Mouse (Mus musculus): ENCODE measurements around the gene Serinc5. TPM values are rescaled to one million over a fixed set of nuclear protein-coding genes. Genes with fewer than 3 reads are reported as not detected.

The Serinc5 gene
- polyA plus RNA-seq, 1 experiment from 2014 or later, result 7.0 TPM

DNA sequence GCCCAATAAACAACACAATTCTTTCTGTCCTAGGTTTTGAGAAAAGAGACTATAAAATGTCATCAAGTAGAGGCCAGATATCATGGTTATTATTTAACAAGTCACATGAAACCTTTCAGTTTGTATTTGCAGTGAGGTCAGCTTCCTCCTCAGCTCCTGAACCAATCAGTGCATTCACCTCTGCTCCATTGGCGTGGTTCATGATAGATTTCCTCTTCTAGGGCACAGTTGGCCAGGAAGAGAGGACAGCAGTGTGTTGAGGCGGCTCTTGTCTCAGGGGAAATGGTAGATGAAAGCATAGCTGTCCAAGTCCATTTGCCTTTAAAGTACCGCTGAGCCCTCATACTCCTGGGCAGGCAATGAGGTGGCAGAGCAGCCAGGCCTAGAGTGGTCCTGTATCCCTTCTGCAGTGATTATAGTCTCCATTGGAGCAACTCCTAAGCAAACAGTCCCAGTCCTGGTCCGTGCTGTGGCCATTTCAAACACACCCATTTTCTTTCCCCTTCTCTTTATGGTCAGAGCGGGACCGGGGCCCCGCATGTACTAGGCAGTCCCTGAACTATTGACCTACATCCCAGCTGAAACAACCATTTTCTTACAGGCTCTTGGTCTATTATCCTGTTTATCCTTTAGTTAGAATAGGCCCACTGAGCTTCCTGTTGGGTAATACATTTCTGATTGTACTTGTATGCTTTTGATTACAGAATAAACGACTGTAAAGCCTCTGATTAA is 51.8 kb downstream of the Serinc5 start:
- no peak for DNase-seq (ENCODE audit: low spot score)
- Histone ChIP-seq H3K27me3 (ENCODE audit: control insufficient read depth, insufficient read depth, low read length) (no peaks in the 10 kb centered on the region), H3K36me3 (ENCODE audit: control insufficient read depth, insufficient read depth, low read length) (0 out of 2 replicates have a peak, but pooled peaks cover 2% of the 10 kb centered on the region), H3K9me3 (ENCODE audit: control insufficient read depth, low read length) (no peaks in the 10 kb centered on the region), H3K27ac (replicated peaks; ENCODE audit: low read depth, low read length) (no peak overlapping the region), H3K4me1 (ENCODE audit: control insufficient read depth, insufficient read depth, low read length) (no peaks in the 10 kb centered on the region), H3K4me2 (ENCODE audit: low read depth, severe bottlenecking) (no peak overlapping the region), H3K9ac (ENCODE audit: low read length) (no peak overlapping the region), H3K4me3 (ENCODE audit: low read depth, low read length) (no peak overlapping the region)
- ATAC-seq (ENCODE audit: insufficient number of reproducible peaks, low FRiP score, low TSS enrichment, low read depth), result no peak
- WGBS, result 71% methylated on average over 8 of the region's 8 CpGs

DNA sequence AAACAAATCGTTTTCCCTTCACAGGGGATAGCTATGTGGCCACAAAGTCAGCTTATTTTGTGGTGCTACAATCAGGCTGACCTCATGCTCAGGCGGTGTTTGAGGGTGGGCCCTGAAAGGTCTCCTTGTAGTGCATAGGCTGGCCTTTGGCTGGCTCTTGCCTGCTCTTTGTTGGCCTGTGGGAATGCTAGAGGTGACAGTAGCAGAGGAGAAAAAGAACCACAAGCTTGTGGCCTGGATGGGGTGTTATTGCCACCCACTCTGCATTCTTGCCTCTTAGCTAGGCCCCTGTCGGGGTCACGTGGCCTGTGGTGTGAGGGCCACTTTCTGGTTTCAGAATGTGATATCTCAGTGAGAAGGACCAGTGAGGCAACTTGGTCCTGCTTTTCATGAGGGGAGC is 54.1 kb downstream of the Serinc5 start:
- Histone ChIP-seq H3K4me3 (ENCODE audit: low read depth, low read length) (no peak overlapping the region), H3K27me3 (ENCODE audit: control insufficient read depth, insufficient read depth, low read length) (no peaks in the 10 kb centered on the region), H3K4me1 (ENCODE audit: control insufficient read depth, insufficient read depth, low read length) (no peaks in the 10 kb centered on the region), H3K9me3 (ENCODE audit: control insufficient read depth, low read length) (no peaks in the 10 kb centered on the region), H3K9ac (ENCODE audit: low read length) (no peak overlapping the region), H3K27ac (replicated peaks; ENCODE audit: low read depth, low read length) (no peak overlapping the region), H3K36me3 (ENCODE audit: control insufficient read depth, insufficient read depth, low read length) (0 out of 2 replicates have a peak, but pooled peaks cover 2% of the 10 kb centered on the region), H3K4me2 (ENCODE audit: low read depth, severe bottlenecking) (no peak overlapping the region)
- ATAC-seq (ENCODE audit: insufficient number of reproducible peaks, low FRiP score, low TSS enrichment, low read depth) (no peak), DNase-seq (ENCODE audit: low spot score) (no peak)
- WGBS, result 79% methylated on average over 4 of the region's 4 CpGs

DNA sequence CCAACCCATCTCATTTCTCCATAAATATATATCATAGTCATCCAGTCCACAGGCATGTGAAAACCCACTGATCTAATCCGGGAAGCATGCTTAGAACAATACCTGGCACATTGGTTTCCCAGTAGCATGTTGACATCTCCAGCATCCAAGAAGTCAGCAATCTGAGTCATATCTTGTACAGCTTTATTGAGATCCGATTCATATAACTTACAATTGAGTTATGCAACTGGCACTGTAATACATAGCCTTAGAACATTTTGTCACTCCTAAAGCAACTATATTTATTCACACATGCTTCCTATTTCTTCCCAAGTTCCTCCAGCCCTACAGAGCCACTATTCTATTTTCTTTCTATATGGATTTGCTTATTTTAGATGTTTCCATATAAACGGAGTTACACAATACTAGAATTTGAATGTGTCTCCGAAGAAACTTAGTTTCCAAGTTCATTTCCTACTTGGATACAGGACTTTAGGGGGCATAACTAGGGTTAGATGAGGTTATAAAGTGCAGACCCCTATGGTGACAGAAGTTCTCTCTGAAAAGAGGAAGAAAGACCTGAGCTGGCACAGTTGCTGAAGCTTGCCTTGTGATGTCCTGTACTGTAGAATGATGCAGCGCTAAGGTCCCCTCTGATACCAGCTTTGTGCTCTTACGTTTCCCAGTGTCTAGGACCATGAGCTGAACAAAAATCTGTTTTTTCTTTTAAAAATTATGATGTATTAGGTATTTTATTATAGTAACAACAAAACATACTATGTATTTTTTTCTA is 57.5 kb downstream of the Serinc5 start:
- Histone ChIP-seq H3K4me1 (ENCODE audit: control insufficient read depth, insufficient read depth, low read length) (no peaks in the 10 kb centered on the region), H3K4me3 (ENCODE audit: low read depth, low read length) (no peak overlapping the region), H3K27me3 (ENCODE audit: control insufficient read depth, insufficient read depth, low read length) (no peaks in the 10 kb centered on the region), H3K36me3 (ENCODE audit: control insufficient read depth, insufficient read depth, low read length) (no peaks in the 10 kb centered on the region), H3K4me2 (ENCODE audit: low read depth, severe bottlenecking) (no peak overlapping the region), H3K27ac (replicated peaks; ENCODE audit: low read depth, low read length) (no peak overlapping the region), H3K9ac (ENCODE audit: low read length) (no peak overlapping the region), H3K9me3 (ENCODE audit: control insufficient read depth, low read length) (no peaks in the 10 kb centered on the region)
- DNase-seq (ENCODE audit: low spot score), result no peak
- ATAC-seq (ENCODE audit: insufficient number of reproducible peaks, low FRiP score, low TSS enrichment, low read depth), result no peak
- WGBS, result 93% methylated on average over 6 of the region's 6 CpGs

DNA sequence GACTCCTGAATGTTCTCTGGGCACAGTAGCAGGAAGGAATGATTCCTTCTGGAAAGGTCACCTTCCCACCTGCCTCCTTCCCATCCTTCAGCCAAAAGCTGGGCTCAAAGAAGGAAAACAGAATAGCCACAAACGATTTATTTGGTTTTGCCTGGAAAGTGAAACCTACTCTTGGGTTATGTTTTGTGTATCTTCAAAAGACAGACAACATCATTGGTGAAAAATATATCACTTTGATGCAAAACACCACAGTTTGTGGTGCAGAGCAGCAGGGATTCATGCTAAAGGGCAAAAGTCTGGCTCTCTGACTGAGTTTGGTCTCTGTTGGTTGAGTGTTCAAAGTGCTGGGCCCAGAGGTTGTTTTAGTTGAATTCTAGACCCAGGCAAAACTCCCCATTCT is 60.8 kb downstream of the Serinc5 start:
- H3K9me3 ChIP-seq (ENCODE audit: control insufficient read depth, low read length), result no peaks in the 10 kb centered on the region
- DNase-seq (ENCODE audit: low spot score) (no peak), ATAC-seq (ENCODE audit: insufficient number of reproducible peaks, low FRiP score, low TSS enrichment, low read depth) (no peak)
- H3K36me3 ChIP-seq (ENCODE audit: control insufficient read depth, insufficient read depth, low read length), result no peaks in the 10 kb centered on the region
- H3K4me2 ChIP-seq (ENCODE audit: low read depth, severe bottlenecking), result no peak overlapping the region
- no peaks in the 10 kb centered on the region for H3K27me3 ChIP-seq (ENCODE audit: control insufficient read depth, insufficient read depth, low read length)
- WGBS, result 73% methylated on average over 1 of the region's 1 CpGs
- H3K4me3 ChIP-seq (ENCODE audit: low read depth, low read length), result no peak overlapping the region
- H3K4me1 ChIP-seq (ENCODE audit: control insufficient read depth, insufficient read depth, low read length), result no peaks in the 10 kb centered on the region
- H3K27ac ChIP-seq (replicated peaks; ENCODE audit: low read depth, low read length), result no peak overlapping the region
- H3K9ac ChIP-seq (ENCODE audit: low read length), result no peak overlapping the region

DNA sequence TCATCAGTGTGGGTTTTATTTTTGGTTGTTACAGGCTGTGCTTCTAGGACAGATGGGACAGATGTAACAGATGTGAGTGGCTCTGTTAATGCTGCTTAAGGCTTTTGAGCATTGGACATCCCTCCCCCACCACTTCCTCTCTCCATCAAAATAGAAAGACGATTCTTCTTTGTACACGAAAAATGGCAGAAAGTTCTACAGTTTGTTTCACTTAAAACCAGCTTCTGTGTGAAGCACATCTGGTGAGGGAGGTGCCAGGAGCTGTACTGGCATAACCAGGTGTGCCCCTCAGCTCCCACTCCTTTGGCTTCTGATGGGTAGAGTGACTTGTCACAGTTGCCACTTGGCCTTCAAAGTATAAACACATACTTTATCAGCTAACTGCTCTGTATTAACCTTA is 63.8 kb downstream of the Serinc5 start:
- H3K27ac ChIP-seq (replicated peaks; ENCODE audit: low read depth, low read length), result no peak overlapping the region
- H3K4me3 ChIP-seq (ENCODE audit: low read depth, low read length), result no peak overlapping the region
- no peak for ATAC-seq (ENCODE audit: insufficient number of reproducible peaks, low FRiP score, low TSS enrichment, low read depth)
- H3K9ac ChIP-seq (ENCODE audit: low read length), result no peak overlapping the region
- 74% methylated on average over 2 of the region's 2 CpGs for WGBS
- H3K4me1 ChIP-seq (ENCODE audit: control insufficient read depth, insufficient read depth, low read length), result no peaks in the 10 kb centered on the region
- no peaks in the 10 kb centered on the region for H3K36me3 ChIP-seq (ENCODE audit: control insufficient read depth, insufficient read depth, low read length)
- no peak for DNase-seq (ENCODE audit: low spot score)
- H3K27me3 ChIP-seq (ENCODE audit: control insufficient read depth, insufficient read depth, low read length), result no peaks in the 10 kb centered on the region
- no peak overlapping the region for H3K4me2 ChIP-seq (ENCODE audit: low read depth, severe bottlenecking)
- no peaks in the 10 kb centered on the region for H3K9me3 ChIP-seq (ENCODE audit: control insufficient read depth, low read length)

DNA sequence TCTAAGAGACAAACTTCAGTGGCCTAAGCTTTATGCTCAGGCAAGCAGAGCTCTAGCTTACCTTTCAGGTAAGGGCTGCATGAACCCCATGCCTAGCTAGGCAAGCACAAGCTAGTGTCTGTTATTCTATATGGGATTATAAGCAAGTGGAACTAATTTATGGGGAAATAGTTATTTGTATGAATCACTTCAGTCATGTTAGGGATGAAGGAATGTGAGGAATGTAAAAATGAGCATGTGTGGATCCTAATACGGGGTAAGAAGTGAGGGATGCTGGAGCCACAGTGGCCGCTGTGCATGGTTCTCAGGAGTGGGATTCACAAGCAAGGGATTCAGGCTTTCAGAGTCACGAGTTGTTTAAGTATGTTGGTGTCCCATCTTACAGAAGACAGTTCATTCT is 64.4 kb downstream of the Serinc5 start:
- Histone ChIP-seq H3K9me3 (ENCODE audit: control insufficient read depth, low read length) (no peaks in the 10 kb centered on the region), H3K4me1 (ENCODE audit: control insufficient read depth, insufficient read depth, low read length) (no peaks in the 10 kb centered on the region), H3K4me3 (ENCODE audit: low read depth, low read length) (no peak overlapping the region), H3K9ac (ENCODE audit: low read length) (no peak overlapping the region), H3K4me2 (ENCODE audit: low read depth, severe bottlenecking) (no peak overlapping the region), H3K36me3 (ENCODE audit: control insufficient read depth, insufficient read depth, low read length) (no peaks in the 10 kb centered on the region), H3K27ac (replicated peaks; ENCODE audit: low read depth, low read length) (no peak overlapping the region), H3K27me3 (ENCODE audit: control insufficient read depth, insufficient read depth, low read length) (no peaks in the 10 kb centered on the region)
- DNase-seq (ENCODE audit: low spot score) (no peak), ATAC-seq (ENCODE audit: insufficient number of reproducible peaks, low FRiP score, low TSS enrichment, low read depth) (no peak)
- WGBS, result 68% methylated on average over 3 of the region's 3 CpGs

DNA sequence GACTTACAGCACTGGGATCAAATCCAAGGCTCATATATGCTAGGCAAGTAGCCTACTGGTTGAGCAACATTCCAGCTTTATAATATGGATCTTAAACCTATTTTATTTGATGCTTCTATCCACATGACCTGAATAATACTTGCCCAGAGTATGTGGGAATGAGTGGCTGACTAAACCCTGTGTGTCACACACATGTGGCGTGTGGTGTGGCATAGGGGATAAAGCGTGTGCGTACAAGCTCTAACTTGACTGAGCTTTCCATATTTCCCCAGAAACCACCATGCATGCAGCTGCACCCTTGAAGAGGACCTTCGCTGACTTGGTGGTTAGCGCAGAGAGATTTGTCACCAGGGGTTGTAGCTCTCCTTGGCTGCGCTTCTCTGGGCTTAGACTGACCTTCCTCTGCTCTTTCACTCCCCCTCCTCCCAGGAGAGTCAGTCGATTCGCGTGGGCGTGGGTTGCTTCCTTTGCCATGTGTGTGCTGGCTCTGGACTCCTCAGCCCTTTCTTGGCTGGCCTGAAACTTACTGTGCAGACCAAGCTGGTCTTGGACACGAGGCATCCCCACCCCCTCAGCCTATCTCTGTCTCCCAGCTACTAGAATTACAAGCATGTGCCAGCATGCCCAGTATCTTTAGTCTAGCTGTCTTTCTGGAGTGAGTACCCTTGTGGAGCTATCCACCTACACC is 65.2 kb downstream of the Serinc5 start:
- 83% methylated on average over 11 of the region's 11 CpGs for WGBS
- ATAC-seq (ENCODE audit: insufficient number of reproducible peaks, low FRiP score, low TSS enrichment, low read depth), result no peak
- no peak overlapping the region for H3K4me2 ChIP-seq (ENCODE audit: low read depth, severe bottlenecking)
- H3K27ac ChIP-seq (replicated peaks; ENCODE audit: low read depth, low read length), result no peak overlapping the region
- H3K36me3 ChIP-seq (ENCODE audit: control insufficient read depth, insufficient read depth, low read length), result no peaks in the 10 kb centered on the region
- no peak overlapping the region for H3K4me3 ChIP-seq (ENCODE audit: low read depth, low read length)
- H3K9ac ChIP-seq (ENCODE audit: low read length), result no peak overlapping the region
- no peaks in the 10 kb centered on the region for H3K4me1 ChIP-seq (ENCODE audit: control insufficient read depth, insufficient read depth, low read length)
- H3K9me3 ChIP-seq (ENCODE audit: control insufficient read depth, low read length), result no peaks in the 10 kb centered on the region
- H3K27me3 ChIP-seq (ENCODE audit: control insufficient read depth, insufficient read depth, low read length), result no peaks in the 10 kb centered on the region
- DNase-seq (ENCODE audit: low spot score), result no peak

DNA sequence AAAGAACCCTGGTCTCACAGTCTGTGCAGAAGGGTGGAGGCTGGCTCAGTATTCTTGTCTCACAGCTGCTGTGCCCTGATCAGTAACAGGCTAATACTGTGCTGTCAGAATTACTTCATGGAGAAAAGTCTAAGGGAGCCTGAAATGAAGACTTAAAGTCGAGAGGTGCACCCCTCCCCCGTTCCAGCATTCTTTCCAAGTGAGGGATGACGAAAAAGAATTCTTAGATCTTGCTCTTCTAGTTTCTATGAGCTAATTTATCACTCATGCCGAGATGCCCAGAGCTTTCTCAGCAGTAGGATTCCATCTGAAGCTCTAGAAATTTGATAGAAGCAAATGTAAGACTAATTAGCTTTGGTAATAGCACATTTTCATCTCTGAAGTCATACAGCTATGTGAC is 66.8 kb downstream of the Serinc5 start:
- Histone ChIP-seq H3K9ac (ENCODE audit: low read length) (no peak overlapping the region), H3K9me3 (ENCODE audit: control insufficient read depth, low read length) (no peaks in the 10 kb centered on the region), H3K36me3 (ENCODE audit: control insufficient read depth, insufficient read depth, low read length) (no peaks in the 10 kb centered on the region), H3K4me1 (ENCODE audit: control insufficient read depth, insufficient read depth, low read length) (no peaks in the 10 kb centered on the region), H3K4me2 (ENCODE audit: low read depth, severe bottlenecking) (no peak overlapping the region), H3K27ac (replicated peaks; ENCODE audit: low read depth, low read length) (no peak overlapping the region), H3K27me3 (ENCODE audit: control insufficient read depth, insufficient read depth, low read length) (no peaks in the 10 kb centered on the region), H3K4me3 (ENCODE audit: low read depth, low read length) (no peak overlapping the region)
- 69% methylated on average over 4 of the region's 4 CpGs for WGBS
- no peak for ATAC-seq (ENCODE audit: insufficient number of reproducible peaks, low FRiP score, low TSS enrichment, low read depth)
- no peak for DNase-seq (ENCODE audit: low spot score)
